Mouse (Mus musculus) splenic B cell, adult 2 months (primary cell): ENCODE measurements around the gene Arsb.
"Not testable (repeated sequence)": the region's sequence is repeated elsewhere in the genome, so short reads cannot be mapped to it uniquely, and the experiment has no call there.

Experiments used
- DNase-seq: peaks from one replicate; pipeline ENCODE4 v3.0.0-alpha.2; 2011; ENCODE audit warnings: low read depth, low spot score
- H3K27me3 ChIP-seq: 2 replicates; pipeline ENCODE4 v1.6.1; 2012; ENCODE audit warnings: mild to moderate bottlenecking, low read length, moderate library complexity, mixed read lengths; ENCODE audit not compliant: control insufficient read depth, poor library complexity, insufficient read depth, severe bottlenecking
- H3K36me3 ChIP-seq: 2 replicates; pipeline ENCODE4 v1.6.1; 2012; ENCODE audit warnings: mild to moderate bottlenecking, low read length, moderate library complexity, mixed read lengths; ENCODE audit not compliant: control insufficient read depth, poor library complexity, insufficient read depth, severe bottlenecking

Gene Arsb

DNA sequence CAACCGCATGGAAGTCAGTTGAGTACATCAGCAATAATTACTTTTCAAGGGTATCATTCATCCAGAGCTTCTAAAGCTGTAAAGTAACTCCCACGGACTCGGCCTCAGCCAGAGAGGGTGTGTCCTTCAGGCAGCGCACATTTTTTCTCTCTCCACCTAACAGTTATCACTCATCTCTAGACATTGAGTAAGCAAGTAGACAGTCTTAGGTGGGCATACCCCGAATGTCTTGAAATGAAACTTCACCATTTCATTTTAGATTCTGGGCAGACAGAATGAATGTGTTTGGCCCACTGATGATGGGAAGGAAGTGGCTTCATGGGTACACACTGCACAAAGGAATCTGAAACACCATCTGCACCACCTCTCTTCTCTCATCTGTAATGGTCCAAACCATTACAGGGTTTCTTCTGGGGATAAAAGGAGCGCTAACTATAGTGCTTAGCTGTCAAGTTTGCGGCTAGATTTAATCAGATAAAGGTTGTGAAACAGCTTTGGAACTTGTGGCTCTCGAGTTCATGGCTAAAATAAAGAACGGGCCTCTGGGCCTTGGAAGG, 321 bp upstream of the Arsb start:
- H3K36me3 ChIP-seq = no peaks in the 10 kb centered on the region
- DNase-seq = peak; percentile 31
- no peaks in the 10 kb centered on the region for H3K27me3 ChIP-seq

DNA sequence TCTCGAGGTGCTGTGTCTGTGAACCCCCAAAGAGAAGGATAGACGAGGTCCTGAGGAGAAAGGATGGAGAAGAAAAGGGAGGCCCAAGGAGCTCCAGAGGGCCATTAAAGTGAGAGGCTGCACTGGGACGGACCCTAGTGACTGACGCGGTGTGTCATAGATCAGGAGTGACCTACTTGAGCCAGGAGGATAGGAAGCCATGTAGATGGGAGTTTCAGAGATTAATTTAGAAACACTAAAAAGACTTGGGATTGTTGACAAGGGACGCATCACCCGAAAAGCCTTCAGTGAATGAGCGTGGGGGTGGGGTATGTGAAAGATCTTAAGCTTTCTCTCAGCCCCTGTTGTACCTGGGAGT, 828 bp downstream of the Arsb start:
- H3K27me3 ChIP-seq = no peaks in the 10 kb centered on the region
- no peak for DNase-seq
- no peaks in the 10 kb centered on the region for H3K36me3 ChIP-seq

DNA sequence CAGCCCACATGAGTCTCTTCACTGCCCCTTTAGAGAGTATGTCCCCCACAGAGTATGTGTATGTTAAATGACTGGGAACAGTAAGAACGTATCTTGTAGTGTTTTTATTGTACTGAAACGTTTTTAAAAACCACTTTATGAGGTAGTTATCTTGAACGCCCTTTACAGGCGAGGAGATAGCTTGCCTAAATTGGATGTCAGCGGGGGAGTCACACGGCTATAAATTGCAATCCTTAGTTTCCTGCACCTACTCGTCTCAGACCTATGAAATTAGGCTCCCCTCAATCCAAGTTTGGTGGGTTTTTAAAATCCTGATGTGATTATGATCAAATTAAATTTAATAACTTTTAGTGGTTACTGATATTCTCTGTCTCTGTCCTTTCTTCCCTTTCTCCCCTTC, 1.4 kb downstream of the Arsb start:
- Histone ChIP-seq H3K36me3 (no peaks in the 10 kb centered on the region), H3K27me3 (no peaks in the 10 kb centered on the region)
- DNase-seq = no peak

DNA sequence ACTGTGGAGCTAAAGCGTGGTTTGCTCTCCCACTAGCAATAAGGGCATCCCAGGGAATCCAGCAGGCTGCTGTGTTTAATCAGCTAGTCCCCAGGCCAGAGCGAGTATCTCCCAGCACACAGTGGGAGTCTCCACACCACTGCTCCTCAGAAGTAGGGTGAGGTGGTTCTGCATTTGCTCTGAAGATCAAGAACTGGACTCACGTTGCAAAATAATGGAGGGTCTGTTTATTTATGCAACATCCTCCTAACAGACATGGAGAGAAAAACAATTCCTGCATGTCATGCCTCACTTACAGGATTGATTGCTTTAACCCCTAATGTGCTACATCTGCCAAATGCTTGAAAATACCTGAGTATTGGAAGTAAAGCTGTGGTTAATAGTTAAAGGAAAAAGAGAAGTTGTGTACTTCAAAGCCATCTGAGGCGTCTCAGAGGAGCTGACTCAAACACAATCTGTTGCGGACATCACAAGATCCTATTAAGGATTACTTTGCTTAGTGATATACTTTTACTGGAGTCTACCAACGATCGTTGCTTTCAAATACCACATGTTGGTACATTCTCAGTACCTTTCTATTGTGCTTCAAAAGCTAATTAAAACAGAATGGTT, 2.4 kb downstream of the Arsb start:
- Histone ChIP-seq H3K27me3 (no peaks in the 10 kb centered on the region), H3K36me3 (no peaks in the 10 kb centered on the region)
- DNase-seq = no peak

DNA sequence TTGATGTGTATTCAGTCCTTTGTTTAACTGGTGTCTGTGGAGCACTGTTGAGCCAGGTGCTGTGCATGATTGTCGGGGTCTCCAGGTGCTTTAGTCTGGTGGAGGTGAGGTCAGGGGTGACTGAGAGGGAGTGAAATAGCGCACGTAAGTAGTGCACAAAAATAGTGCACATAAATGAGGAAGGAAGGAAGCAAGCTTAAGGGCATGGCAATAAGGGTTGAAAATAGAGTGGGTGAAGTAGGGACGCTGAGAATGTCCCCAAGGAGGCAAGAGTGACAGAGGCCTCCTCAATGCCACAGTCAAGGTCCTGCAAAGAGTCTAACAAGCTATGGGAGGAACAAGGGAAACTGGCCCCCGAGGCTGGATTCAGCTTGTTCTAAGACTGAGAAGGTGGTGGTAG, 11.4 kb downstream of the Arsb start:
- Histone ChIP-seq H3K27me3 (no peaks in the 10 kb centered on the region), H3K36me3 (no peaks in the 10 kb centered on the region)
- peak; percentile 21 for DNase-seq

DNA sequence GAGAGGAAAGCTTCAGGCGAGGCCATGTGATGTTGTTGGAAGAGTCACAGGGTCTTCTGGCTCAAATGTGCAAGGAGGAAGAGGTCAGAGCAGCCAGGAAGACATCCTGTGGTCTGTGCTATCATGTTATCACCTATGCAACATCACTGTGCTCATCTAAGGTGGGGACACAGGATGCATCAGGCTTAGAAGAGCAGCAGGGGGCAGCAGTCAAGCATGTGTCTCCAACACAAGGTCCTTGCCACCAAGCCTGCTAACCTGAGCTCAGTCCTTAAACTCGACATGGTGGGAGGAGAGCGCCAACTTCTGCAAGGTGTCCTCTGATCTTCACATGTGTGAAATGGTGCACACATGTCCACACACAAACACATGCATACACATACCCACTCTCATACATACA, 13.9 kb downstream of the Arsb start:
- H3K27me3 ChIP-seq = no peaks in the 10 kb centered on the region
- peak; percentile 59 for DNase-seq

DNA sequence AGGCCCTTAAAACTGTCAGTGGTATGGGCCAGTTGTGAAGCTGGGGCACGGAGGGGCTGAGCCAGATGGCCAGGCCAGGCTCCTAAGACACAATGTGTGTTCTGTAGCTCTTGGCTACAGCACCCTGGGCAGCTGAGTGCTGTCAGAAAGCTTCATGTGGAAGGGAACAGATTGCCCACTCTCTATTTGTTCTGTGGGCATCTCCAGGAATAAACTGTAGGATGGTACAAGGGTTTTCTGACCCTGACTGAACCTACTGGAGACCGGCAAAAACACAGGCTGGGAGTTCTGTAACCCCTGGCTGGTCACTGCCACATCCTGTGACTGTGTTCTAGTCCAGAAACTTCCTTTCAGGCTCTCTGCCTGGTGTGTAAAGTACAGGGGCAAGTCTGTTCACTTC, 14.6 kb downstream of the Arsb start:
- no peak for DNase-seq
- H3K36me3 ChIP-seq = no peaks in the 10 kb centered on the region
- no peaks in the 10 kb centered on the region for H3K27me3 ChIP-seq

More for the DNA sequence above, 13.9 kb downstream of the Arsb start:
- H3K36me3 ChIP-seq = no peaks in the 10 kb centered on the region

DNA sequence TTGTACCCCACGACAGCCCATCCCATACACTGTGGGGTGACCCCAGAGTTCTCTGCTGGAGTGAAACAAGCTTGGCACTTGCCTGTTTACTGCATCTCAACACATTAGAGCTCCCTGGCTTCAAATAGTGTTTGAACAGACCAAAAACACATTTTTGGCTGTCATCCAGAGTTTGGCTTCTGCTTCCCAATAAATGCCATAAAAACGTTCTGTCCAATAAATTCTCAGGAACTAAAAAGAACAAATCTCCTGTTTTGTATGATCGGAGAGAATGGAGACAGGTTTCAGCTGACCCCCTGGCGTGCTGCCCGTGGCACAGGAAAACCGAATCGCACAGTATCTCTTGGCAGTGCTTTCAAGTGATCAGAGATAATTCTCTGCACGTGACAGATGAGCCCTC, 16.2 kb downstream of the Arsb start:
- no peaks in the 10 kb centered on the region for H3K27me3 ChIP-seq
- H3K36me3 ChIP-seq = no peaks in the 10 kb centered on the region
- no peak for DNase-seq

DNA sequence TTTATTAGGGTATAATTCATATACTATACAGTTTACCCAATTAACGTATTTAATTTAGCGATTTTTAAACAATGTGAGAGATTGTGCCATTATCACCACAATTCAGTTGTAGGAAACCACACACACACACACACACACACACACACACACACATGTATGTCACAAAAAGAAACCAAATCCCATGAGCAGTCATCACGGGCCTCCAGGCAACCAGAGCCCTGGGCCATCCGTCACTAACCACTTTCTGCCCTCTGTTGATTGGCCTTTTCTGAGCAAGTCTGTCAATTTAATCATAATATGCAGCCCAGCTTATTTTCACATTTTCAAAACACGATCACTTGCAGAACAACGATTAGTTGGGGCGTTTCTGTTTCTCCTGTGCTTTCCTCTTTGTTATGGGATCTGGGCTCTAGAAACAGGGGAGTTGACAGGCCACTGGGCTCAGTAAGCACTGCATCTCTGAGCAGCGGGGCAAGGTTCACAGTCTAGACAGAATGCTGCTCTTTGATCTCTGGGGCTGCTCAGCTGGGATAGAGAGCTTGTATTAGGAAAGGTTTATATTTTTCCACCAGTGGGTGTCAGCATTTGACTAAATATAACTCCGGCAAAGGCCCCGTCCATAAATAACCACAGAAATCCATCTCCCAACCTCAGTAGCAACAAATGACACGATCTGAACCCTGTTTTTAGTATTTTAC, 21.7 kb downstream of the Arsb start:
- Histone ChIP-seq H3K27me3 (no peaks in the 10 kb centered on the region), H3K36me3 (0 out of 2 replicates have a peak, but pooled peaks cover 1% of the 10 kb centered on the region)
- peak; percentile 35 for DNase-seq

DNA sequence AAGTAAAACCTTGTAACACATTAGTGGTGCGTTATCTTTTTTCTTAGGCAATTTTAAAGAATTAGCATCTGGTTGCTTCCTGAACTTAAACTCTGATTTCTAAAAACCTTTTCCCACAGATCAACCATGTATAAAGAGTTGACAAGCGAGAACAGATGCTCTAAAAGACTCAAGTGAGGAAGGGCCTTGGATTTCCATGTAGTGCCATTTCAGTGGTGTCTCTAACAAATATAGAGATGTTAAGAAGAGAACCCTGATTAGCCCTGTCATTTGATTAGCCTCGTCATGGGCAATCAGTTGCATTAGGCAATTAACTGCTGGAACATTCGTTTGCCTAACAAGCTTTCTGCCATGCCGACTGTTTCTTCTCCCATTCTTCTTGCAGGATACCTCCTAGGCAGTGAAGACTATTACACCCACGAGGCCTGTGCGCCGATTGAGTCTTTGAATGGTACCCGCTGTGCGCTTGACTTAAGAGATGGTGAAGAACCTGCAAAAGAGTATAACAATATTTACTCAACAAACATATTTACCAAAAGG, 22.3 kb downstream of the Arsb start:
- no peak for DNase-seq
- Histone ChIP-seq H3K27me3 (no peaks in the 10 kb centered on the region), H3K36me3 (0 out of 2 replicates have a peak, but pooled peaks cover 1% of the 10 kb centered on the region)

DNA sequence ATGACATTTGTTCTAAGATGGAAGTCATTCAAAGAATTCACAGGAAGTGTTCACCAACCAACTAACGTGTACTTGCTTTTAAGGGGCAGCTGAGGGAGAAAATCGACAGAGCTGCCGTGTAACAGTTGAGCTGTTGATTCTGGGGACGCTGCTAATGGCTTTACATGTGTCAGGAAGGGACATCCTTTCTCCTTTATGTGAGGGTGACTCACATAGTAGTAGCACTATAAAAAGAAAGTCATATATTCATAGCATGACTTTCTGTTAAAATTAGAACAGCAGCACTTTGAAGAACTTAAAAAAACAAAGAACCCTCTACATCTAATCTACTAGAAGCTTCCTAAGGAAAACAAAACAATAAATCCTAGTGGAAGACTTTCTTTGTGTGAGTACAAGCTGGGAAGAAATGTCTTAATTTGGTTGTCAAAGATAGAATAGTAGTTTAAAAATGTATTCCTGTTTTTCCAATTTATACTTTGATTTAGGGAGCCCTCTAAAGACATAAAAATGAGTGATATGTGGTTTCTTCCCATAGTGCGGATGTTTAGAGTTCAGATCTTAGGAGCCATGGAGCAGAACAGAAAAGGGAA, 25.7 kb downstream of the Arsb start:
- no peaks in the 10 kb centered on the region for H3K27me3 ChIP-seq
- no peak for DNase-seq
- 0 out of 2 replicates have a peak, but pooled peaks cover 1% of the 10 kb centered on the region for H3K36me3 ChIP-seq

DNA sequence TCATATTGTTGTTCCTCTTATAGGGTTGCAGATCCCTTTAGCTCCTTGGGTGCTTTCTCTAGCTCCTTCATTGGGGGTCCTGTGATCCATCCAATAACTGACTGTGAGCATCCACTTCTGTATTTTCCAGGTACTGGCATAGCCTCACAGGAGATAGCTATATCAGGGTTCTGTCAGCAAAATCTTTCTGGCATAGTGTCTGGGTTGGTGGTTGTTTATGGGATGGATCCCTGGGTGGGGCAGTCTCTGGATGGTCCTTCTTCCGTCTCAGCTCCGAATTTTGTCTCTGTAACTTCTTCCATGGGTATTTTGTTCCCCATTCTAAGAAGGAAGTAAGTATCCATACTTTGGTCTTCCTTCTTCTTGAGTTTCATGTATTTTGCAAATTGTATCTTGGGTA, 38.9 kb downstream of the Arsb start:
- H3K27me3 ChIP-seq, DNase-seq, H3K36me3 ChIP-seq: not testable (repeated sequence)

DNA sequence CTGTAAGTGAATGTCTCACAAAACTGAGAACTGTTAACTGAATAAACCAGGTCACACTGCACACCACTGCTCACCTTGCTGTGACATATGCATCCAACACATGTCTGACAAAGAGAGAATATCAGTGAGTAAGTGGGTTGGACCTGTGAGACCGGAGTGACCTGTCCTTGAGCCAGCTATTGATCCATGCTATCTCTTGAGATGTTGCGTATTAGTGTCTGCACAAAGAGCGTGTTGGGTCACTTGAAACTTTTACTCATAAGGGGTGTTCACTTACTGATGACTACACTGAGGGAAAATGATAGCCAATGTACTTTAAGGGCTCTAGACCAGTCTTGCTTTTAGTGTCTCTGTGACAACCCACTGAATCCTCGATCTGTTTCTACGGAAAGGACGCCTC, 42.7 kb downstream of the Arsb start:
- H3K27me3 ChIP-seq = no peaks in the 10 kb centered on the region
- DNase-seq = no peak
- no peaks in the 10 kb centered on the region for H3K36me3 ChIP-seq

DNA sequence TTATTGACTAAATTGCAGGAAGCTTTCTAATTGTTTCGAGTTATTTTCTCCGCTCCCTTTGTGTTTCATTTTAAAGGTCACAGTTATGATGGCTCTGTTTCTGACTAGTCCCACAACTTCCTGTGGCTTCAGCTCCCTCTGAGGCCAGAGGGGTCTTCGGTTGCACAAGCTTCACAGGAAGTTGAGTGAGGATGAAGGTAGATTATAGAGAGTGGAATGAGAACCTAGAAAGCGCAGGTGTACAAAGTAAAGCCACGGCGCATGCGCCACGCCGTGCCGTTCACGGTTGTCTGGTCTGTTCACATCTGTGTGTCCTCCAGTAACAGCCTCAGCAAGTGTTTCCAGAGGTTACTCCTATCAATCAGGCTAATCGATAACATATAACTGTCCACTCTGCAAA, 43.2 kb downstream of the Arsb start:
- H3K27me3 ChIP-seq = no peaks in the 10 kb centered on the region
- no peaks in the 10 kb centered on the region for H3K36me3 ChIP-seq
- DNase-seq = no peak

DNA sequence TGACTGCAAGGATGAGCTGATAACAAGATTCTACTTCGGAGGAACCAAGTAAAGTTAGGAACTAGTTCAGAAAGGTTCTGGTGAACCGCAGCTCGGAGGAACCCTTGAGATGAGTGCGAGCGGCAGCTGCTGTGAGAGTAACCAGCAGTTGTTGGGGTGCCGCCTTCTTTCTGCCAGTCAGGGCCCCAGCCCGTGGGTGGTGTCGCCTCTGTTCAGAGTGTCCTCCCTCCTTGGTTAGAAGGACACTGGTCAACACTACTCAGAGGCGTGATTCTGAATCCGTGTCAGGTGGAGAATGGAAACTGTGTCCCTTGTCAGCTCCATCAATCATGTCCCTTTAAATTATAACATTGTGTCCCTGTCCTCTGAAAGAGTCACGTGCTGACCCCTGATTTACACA, 43.7 kb downstream of the Arsb start:
- Histone ChIP-seq H3K27me3 (no peaks in the 10 kb centered on the region), H3K36me3 (no peaks in the 10 kb centered on the region)
- no peak for DNase-seq
